Mouse (Mus musculus) heart, embryonic 12.5 days (tissue): ENCODE measurements around the gene Dlg3. TPM values are rescaled to one million over a fixed set of nuclear protein-coding genes. Genes with fewer than 3 reads are reported as not detected.

Experiments
- ATAC-seq: fragments of 200-750 bp; cut with Nextera tagmentation; 2 replicates; pipeline ENCODE4 v1.8.0; 2017; ENCODE audit warnings: moderate TSS enrichment, moderate library complexity; ENCODE audit not compliant: insufficient number of reproducible peaks, low FRiP score
- H3K27ac ChIP-seq: fragments of 300-500 bp; sonication (generic); 2 replicates; pipeline ENCODE4 v1.5.1; 2016; ENCODE audit warnings: mild to moderate bottlenecking, moderate library complexity; ENCODE audit not compliant: poor library complexity, severe bottlenecking
- H3K27me3 ChIP-seq: fragments of 300-500 bp; sonication (generic); replicated peaks from 2 replicates; pipeline ENCODE4 v1.6.1; 2016; ENCODE audit warnings: mild to moderate bottlenecking, moderate library complexity
- H3K36me3 ChIP-seq: fragments of 300-500 bp; sonication (generic); 2 replicates; pipeline ENCODE4 v1.6.1; 2016; ENCODE audit warnings: mild to moderate bottlenecking, moderate library complexity
- H3K4me1 ChIP-seq: fragments of 300-500 bp; sonication (generic); replicated peaks from 2 replicates; pipeline ENCODE4 v1.6.1; 2016; ENCODE audit warnings: mild to moderate bottlenecking
- H3K4me2 ChIP-seq: fragments of 300-500 bp; sonication (generic); 2 replicates; pipeline ENCODE4 v1.6.1; 2016; ENCODE audit warnings: mild to moderate bottlenecking, moderate library complexity
- H3K4me3 ChIP-seq: fragments of 300-500 bp; sonication (generic); 2 replicates; pipeline ENCODE4 v1.5.1; 2016; ENCODE audit warnings: mild to moderate bottlenecking
- H3K9ac ChIP-seq: fragments of 300-500 bp; sonication (generic); 2 replicates; pipeline ENCODE4 v1.6.1; 2016; ENCODE audit warnings: mild to moderate bottlenecking, moderate library complexity
- H3K9me3 ChIP-seq: fragments of 300-500 bp; sonication (generic); replicated peaks from 2 replicates; pipeline ENCODE4 v1.6.1; 2016; ENCODE audit warnings: mild to moderate bottlenecking, moderate library complexity
- WGBS: fragments of 180-500 bp; shearing (Covaris S2); methylation state at CpG from one replicate; pipeline ENCODE4 v1.1.7; 2016; 5-methylcytosine and 5-hydroxymethylcytosine counted together
- polyA plus RNA-seq: library from polyadenylated mRNA; unstranded; fragments of >200 nt; fragmentation: Nextera tagmentation; extraction: Ambion mirVana; gene quantifications from 2 replicates; pipeline ENCODE4 v1.2.1, GENCODE M21; 2016

Gene Dlg3
- polyA plus RNA-seq, 1 experiment from 2014 or later: 4.7 TPM

DNA sequence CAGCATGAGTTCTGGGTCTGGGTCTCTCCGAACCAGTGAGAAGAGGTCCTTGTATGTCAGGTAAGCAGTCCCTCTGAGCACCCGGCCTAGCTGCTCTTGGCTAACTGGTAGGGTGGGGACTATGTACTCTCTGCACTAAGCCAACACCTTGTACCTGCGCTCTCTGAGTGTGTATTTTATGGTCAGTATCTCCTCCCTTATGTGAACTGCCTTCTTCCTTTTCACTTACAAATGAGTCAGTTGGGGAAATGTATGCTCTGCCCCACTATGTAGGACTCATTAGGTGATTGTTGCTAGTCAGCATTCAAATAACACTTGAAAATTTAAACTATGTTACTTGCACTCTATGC lies 29.2 kb downstream of the Dlg3 start:
- Histone ChIP-seq H3K4me3 (no peak overlapping the region), H3K4me2 (no peak overlapping the region), H3K9ac (no peak overlapping the region), H3K36me3 (0 out of 2 replicates have a peak, but pooled peaks cover 7% of the 10 kb centered on the region), H3K27ac (no peak overlapping the region), H3K4me1 (peaks cover 28% of the 10 kb centered on the region), H3K9me3 (no peaks in the 10 kb centered on the region), H3K27me3 (no peaks in the 10 kb centered on the region)
- no peak for ATAC-seq
- WGBS: 77% methylated on average over 3 of the region's 3 CpGs

DNA sequence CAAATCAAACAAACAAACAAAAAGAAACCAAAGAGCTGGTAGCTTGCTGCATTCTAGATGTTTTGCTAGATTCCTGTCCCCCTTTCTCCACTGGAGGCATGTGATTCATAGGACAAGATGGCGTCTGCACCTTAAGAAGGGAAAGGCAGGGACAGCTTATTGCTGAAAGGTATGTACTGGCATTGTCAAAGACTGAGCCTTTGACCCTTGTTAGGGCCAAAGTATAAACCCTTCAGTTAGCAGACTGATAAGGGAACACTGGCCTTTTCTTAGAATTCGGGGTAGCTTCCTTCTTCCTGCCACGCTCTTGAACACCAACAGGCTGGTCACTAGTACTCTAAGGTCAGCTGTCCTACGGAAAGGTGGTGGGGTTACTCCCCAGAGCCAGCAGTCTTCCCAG lies 29.8 kb downstream of the Dlg3 start:
- ATAC-seq: no peak
- WGBS: 72% methylated on average over 4 of the region's 4 CpGs

DNA sequence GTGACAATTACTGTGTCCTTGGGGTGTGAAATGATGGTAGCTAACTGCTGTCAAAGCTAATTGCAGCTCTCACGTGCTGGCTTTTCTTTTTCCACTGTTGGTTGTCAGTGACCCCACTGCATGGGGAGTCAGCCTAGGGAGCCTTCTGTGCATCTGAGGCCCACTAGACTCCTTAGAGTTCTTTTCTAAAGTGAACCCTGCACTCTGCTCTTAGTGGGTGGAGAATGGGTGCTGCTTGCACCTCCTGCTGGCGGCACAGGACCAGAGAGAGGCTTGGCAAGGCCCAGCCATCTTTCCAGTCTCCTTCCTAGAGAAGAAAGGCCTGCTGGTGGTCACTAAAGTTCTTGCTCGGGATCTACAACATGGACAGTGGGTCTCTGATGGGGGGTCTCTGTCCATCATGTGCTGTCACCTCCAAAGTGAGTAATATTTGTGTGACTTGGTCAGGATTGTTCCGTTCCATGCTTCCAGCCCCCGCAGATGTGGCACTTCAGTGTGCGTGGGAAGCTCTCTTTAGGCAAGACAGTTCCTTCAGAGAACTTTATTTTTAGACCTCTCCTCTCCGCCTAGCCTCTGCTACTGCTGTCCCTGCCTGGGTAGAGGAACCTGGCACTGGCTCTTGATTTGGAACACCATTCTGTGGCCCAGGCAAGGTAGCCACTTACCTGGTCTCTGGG lies 30.5 kb downstream of the Dlg3 start:
- no peaks in the 10 kb centered on the region for H3K9me3 ChIP-seq
- H3K27ac ChIP-seq: peak overlapping the region; percentile 51
- peaks cover 28% of the 10 kb centered on the region for H3K4me1 ChIP-seq
- H3K9ac ChIP-seq: no peak overlapping the region
- no peaks in the 10 kb centered on the region for H3K27me3 ChIP-seq
- H3K4me3 ChIP-seq: no peak overlapping the region
- no peak overlapping the region for H3K4me2 ChIP-seq
- H3K36me3 ChIP-seq: 0 out of 2 replicates have a peak, but pooled peaks cover 7% of the 10 kb centered on the region
- WGBS: 57% methylated on average over 7 of the region's 7 CpGs
- ATAC-seq: no peak

More for the DNA sequence above, 29.8 kb downstream of the Dlg3 start:
- Histone ChIP-seq H3K27ac (peak overlapping the region; percentile 51; the same call in 1 of the 2 replicates), H3K4me2 (no peak overlapping the region), H3K36me3 (0 out of 2 replicates have a peak, but pooled peaks cover 7% of the 10 kb centered on the region), H3K9me3 (no peaks in the 10 kb centered on the region), H3K9ac (no peak overlapping the region), H3K4me3 (no peak overlapping the region), H3K4me1 (peaks cover 28% of the 10 kb centered on the region), H3K27me3 (no peaks in the 10 kb centered on the region)

GRCm38 (mm10) chrX:100800643-100801042 lies 33.1 kb downstream of the Dlg3 start:
- H3K4me3 ChIP-seq: no peak overlapping the region
- H3K27me3 ChIP-seq: no peaks in the 10 kb centered on the region
- H3K36me3 ChIP-seq: 0 out of 2 replicates have a peak, but pooled peaks cover 7% of the 10 kb centered on the region
- WGBS: 42% methylated on average over 2 of the region's 2 CpGs
- 0 out of 2 replicates have a peak overlapping the region, but pooled peaks have one; percentile 36 for H3K27ac ChIP-seq
- ATAC-seq: no peak
- peaks cover 19% of the 10 kb centered on the region for H3K4me1 ChIP-seq
- H3K9ac ChIP-seq: no peak overlapping the region
- no peak overlapping the region for H3K4me2 ChIP-seq
- no peaks in the 10 kb centered on the region for H3K9me3 ChIP-seq

- Histone ChIP-seq H3K4me3 (no peak overlapping the region), H3K9ac (no peak overlapping the region), H3K27ac (no peak overlapping the region), H3K4me1 (peaks cover 13% of the 10 kb centered on the region), H3K36me3 (peaks cover 17% of the 10 kb centered on the region; the same call in 1 of the 2 replicates), H3K27me3 (no peaks in the 10 kb centered on the region), H3K4me2 (no peak overlapping the region), H3K9me3 (no peaks in the 10 kb centered on the region)
- 70% methylated on average over 6 of the region's 6 CpGs for WGBS
- no peak for ATAC-seq
Measured at GRCm38 (mm10) chrX:100802034-100802433, 34.5 kb downstream of the Dlg3 start.

- ATAC-seq: no peak
- Histone ChIP-seq H3K36me3 (peaks cover 62% of the 10 kb centered on the region), H3K9me3 (no peaks in the 10 kb centered on the region), H3K4me1 (peaks cover 17% of the 10 kb centered on the region), H3K9ac (no peak overlapping the region), H3K27me3 (no peaks in the 10 kb centered on the region), H3K4me3 (no peak overlapping the region), H3K27ac (no peak overlapping the region), H3K4me2 (no peak overlapping the region)
- WGBS: 68% methylated on average over 4 of the region's 4 CpGs
Measured at GRCm38 (mm10) chrX:100811129-100811528, 43.6 kb downstream of the Dlg3 start.

- Histone ChIP-seq H3K4me3 (no peak overlapping the region), H3K9me3 (no peaks in the 10 kb centered on the region), H3K27me3 (no peaks in the 10 kb centered on the region), H3K27ac (no peak overlapping the region), H3K36me3 (peaks cover 45% of the 10 kb centered on the region), H3K4me1 (peaks cover 17% of the 10 kb centered on the region), H3K9ac (no peak overlapping the region), H3K4me2 (no peak overlapping the region)
- 80% methylated on average over 8 of the region's 8 CpGs for WGBS
- ATAC-seq: no peak
Measured at GRCm38 (mm10) chrX:100814139-100814538, 46.6 kb downstream of the Dlg3 start.

DNA sequence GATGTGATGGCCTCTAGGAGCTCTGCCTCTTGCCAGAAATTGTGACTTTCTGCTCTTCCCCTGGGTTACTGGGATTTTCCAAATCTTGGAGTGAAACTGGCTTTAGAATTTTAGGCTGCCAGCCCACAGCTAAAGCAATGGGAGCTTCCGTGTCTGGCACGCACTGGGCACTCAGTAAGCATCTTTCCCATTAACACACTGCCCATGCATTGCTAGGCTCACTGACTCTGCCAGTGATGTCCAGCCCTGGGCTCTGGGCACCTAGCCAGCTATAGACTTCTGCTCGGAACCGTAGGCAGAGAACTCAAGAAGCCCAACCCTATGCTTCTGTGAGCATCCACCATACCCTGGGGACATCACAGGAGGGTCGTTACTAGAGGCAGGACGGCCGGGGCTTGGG lies 48.2 kb downstream of the Dlg3 start:
- WGBS: 79% methylated on average over 7 of the region's 7 CpGs
- ATAC-seq: no peak
- H3K4me1 ChIP-seq: peaks cover 2% of the 10 kb centered on the region
- no peaks in the 10 kb centered on the region for H3K27me3 ChIP-seq
- H3K9me3 ChIP-seq: no peaks in the 10 kb centered on the region
- H3K4me3 ChIP-seq: no peak overlapping the region
- no peak overlapping the region for H3K4me2 ChIP-seq
- H3K27ac ChIP-seq: no peak overlapping the region
- H3K9ac ChIP-seq: no peak overlapping the region
- peaks cover 45% of the 10 kb centered on the region for H3K36me3 ChIP-seq

GRCm38 (mm10) chrX:100818681-100819080 lies 51.2 kb downstream of the Dlg3 start:
- H3K27me3 ChIP-seq: no peaks in the 10 kb centered on the region
- WGBS: 86% methylated on average over 9 of the region's 9 CpGs
- H3K4me2 ChIP-seq: no peak overlapping the region
- H3K36me3 ChIP-seq: peaks cover 31% of the 10 kb centered on the region
- no peak overlapping the region for H3K4me3 ChIP-seq
- H3K9me3 ChIP-seq: no peaks in the 10 kb centered on the region
- H3K4me1 ChIP-seq: no peaks in the 10 kb centered on the region
- H3K9ac ChIP-seq: no peak overlapping the region
- no peak for ATAC-seq
- no peak overlapping the region for H3K27ac ChIP-seq

DNA sequence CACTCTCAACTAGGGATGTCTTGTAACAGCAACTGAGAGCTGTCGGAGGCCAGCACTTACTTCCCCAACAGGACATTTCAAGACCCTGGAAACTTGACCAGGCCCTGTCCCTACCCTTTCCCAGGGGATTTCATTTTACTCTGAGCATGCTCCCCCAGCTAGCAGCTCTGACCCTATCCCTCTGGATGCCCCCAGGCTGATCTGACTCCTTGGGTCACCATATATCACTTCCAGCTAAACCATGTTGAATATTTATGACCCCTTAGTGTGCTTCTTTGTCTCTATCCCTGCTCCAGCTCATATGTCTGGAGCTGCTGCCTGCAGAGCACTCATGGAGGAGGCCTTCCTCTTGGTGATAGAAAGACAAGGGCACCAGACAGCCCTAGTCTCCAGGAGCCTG lies 53.6 kb downstream of the Dlg3 start:
- Histone ChIP-seq H3K27me3 (no peaks in the 10 kb centered on the region), H3K9me3 (no peaks in the 10 kb centered on the region), H3K4me3 (no peak overlapping the region), H3K4me2 (no peak overlapping the region), H3K27ac (no peak overlapping the region), H3K9ac (no peak overlapping the region), H3K4me1 (no peaks in the 10 kb centered on the region), H3K36me3 (peaks cover 9% of the 10 kb centered on the region)
- WGBS: 85% methylated on average over 1 of the region's 1 CpGs
- ATAC-seq: no peak

DNA sequence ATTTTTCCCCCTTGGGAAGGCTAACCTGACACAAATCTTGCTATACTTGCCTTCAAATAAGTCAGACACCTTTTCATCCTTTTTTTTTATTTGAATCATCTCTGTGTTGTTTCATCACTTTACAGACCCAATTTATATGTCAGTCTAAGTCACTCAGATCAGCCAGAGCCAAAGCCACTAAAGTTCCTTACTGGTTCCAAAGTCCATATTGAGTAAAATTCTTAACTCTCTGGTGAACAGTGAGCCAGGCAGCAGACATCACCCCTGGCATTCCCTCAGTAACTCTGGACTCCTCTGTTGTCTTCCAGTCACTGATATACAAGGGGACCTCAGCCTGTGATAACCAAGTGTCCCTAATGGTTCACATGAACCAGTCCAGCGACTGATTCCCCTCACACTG lies 58.0 kb downstream of the Dlg3 start:
- Histone ChIP-seq H3K27ac (no peak overlapping the region), H3K4me2 (no peak overlapping the region), H3K27me3 (0 out of 2 replicates have a peak, but pooled peaks cover 3% of the 10 kb centered on the region), H3K4me3 (no peak overlapping the region), H3K9ac (no peak overlapping the region), H3K4me1 (no peaks in the 10 kb centered on the region), H3K36me3 (no peaks in the 10 kb centered on the region), H3K9me3 (0 out of 2 replicates have a peak, but pooled peaks cover 4% of the 10 kb centered on the region)
- 60% methylated on average over 1 of the region's 1 CpGs for WGBS
- no peak for ATAC-seq

DNA sequence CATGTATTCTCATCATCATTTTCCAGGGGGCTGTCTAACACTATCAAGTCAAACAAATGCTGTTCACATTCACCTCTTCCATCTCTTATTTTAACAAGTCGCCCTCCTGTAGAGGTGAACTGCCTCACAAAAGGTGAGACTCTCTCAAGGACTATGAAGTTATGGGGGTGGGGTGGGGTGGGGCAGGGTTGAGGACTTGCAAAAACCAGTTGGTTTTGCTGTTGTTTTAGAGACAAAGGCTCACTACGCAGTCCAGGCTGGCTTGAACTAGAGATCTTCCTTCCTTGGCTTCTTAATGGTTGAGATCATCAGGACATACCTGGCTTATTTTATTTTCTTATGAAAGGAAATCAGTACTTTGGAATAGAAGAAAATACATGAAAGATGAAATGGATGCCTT lies 65.3 kb downstream of the Dlg3 start:
- Histone ChIP-seq H3K36me3 (no peaks in the 10 kb centered on the region), H3K9me3 (no peaks in the 10 kb centered on the region), H3K27ac (no peak overlapping the region), H3K4me3 (no peak overlapping the region), H3K27me3 (0 out of 2 replicates have a peak, but pooled peaks cover 6% of the 10 kb centered on the region), H3K9ac (no peak overlapping the region), H3K4me1 (no peaks in the 10 kb centered on the region), H3K4me2 (no peak overlapping the region)
- ATAC-seq: no peak
- WGBS: 60% methylated on average over 2 of the region's 2 CpGs
